Mouse (Mus musculus): ENCODE measurements at regions not wholly inside any gene's neighbourhood (a gene's known extent, or its start where the extent isn't known, plus 50 kb on each side); places are given as distances from the start of the nearest gene placed in this dataset.

GRCm38 (mm10) chr1:24832246-24832645, 153.8 kb downstream of the Lmbrd1 start:
- peak; percentile 1 for DNase-seq (ENCODE audit: low read depth, low spot score)

GRCm38 (mm10) chr1:24866877-24867276, 188.4 kb downstream of the Lmbrd1 start:
- no peak for DNase-seq (ENCODE audit: low read depth, low spot score)

- no peak for DNase-seq (ENCODE audit: low read depth, low spot score)
Measured at GRCm38 (mm10) chr1:24869772-24870171, 191.3 kb downstream of the Lmbrd1 start.

- DNase-seq (ENCODE audit: low read depth, low spot score), result no peak
Measured at GRCm38 (mm10) chr1:24870685-24871417, 192.4 kb downstream of the Lmbrd1 start.

GRCm38 (mm10) chr1:24877014-24877413, 198.6 kb downstream of the Lmbrd1 start:
- no peak for DNase-seq (ENCODE audit: low read depth, low spot score)

- DNase-seq (ENCODE audit: low read depth, low spot score), result no peak
Measured at GRCm38 (mm10) chr1:24883638-24884037, 205.2 kb downstream of the Lmbrd1 start.

GRCm38 (mm10) chr1:24901278-24901677, 222.8 kb downstream of the Lmbrd1 start:
- peak; percentile 50 for DNase-seq (ENCODE audit: low read depth, low spot score)

- DNase-seq (ENCODE audit: low read depth, low spot score), result no peak
Measured at GRCm38 (mm10) chr1:24938303-24939263, 260.2 kb downstream of the Lmbrd1 start.

GRCm38 (mm10) chr1:24942757-24943296, 264.4 kb downstream of the Lmbrd1 start:
- no peak for DNase-seq (ENCODE audit: low read depth, low spot score)

- no peak for DNase-seq (ENCODE audit: low read depth, low spot score)
Measured at GRCm38 (mm10) chr1:24943451-24943850, 265.0 kb downstream of the Lmbrd1 start.

- DNase-seq (ENCODE audit: low read depth, low spot score), result no peak
Measured at GRCm38 (mm10) chr1:24972681-24973080, 294.3 kb downstream of the Lmbrd1 start.

- DNase-seq (ENCODE audit: low read depth, low spot score), result peak; percentile 34
Measured at GRCm38 (mm10) chr1:25008456-25009169, 330.2 kb downstream of the Lmbrd1 start.

GRCm38 (mm10) chr1:25012754-25013153, 334.3 kb downstream of the Lmbrd1 start:
- DNase-seq (ENCODE audit: low read depth, low spot score), result no peak

All from telencephalon, adult 2 months (tissue).